Mouse (Mus musculus) cerebellum, postnatal 25 days (tissue): Measurements from ENCODE around the gene Mertk.
A peak's percentile ranks its signal among the peaks of the same experiment; 100 is the strongest.
"Not testable (repeated sequence)": the region's sequence is repeated elsewhere in the genome, so short reads cannot be mapped to it uniquely, and the experiment has no call there.

ENCODE experiments used
- DNase-seq, 2 experiments: peaks; one replicate each; pipeline ENCODE4 v3.0.0; 2021; ENCODE audit warnings: mixed read lengths in 2 of 2

Gene Mertk

DNA sequence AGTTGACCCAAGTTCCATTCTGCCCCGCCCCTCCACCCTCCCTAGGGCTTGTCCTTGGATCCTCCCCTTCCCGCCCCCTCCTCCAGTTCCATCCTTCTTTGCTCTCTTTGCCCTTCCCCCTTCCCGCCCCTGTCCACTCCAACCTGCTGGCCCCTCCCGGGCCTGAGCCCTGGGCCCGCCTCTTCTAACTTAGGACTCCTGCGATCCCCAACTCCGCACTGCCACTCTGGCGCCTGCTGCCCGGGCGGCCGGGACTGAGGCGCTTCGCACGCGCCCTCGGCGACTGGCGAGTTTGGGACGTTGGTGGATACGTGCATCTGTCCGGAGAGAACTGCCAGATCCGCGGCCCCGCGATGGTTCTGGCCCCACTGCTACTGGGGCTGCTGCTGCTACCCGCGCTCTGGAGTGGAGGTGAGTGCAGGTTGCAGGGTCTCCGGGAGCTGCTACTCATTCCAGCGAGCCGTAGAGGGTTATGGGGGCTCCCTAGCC lies at the start of gene Mertk:
Mertk (plus strand) TSS at position 264 of the 489 bp plus-strand sequence.
- DNase-seq = peak; percentile 45 to 59

GRCm38 (mm10) chr2:128680661-128681060 lies 18.1 kb upstream of the Mertk start:
- no peak for DNase-seq

DNA sequence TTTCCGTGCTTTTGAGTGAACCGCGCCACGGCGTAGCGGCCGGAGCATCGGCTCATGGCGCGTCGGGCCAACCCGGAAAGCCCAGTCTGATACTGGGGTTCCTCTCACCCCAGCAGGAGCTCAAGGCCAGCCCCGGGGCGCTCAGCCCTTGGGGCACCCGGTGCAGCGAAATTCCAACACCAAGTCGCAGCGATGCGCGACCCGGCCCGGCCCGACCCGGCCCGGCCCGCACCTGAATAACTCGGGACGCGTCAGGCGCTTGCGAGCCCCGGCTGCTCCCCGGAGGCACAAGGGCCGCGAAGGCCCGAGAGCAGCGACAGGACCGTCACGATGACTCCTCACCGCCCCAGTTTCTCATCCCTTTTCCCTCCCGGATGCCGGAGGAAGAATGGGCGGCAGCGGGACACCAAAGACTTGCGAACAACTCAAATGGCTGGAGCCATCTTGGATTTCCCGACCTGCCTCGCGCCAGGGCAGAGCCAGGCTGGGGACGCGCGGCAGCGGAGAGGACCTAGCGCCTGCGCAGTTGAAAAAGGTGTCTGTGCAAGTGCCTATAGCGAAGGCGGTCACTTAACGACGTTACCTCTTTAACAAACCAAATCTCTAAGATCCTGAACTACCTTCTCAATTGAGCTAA lies 11.7 kb upstream of the Mertk start, which contains the start of gene Anapc1:
Anapc1 (minus strand) TSS at position 471 of the 637 bp plus-strand sequence.
- peak; percentile 90 to 93 for DNase-seq

DNA sequence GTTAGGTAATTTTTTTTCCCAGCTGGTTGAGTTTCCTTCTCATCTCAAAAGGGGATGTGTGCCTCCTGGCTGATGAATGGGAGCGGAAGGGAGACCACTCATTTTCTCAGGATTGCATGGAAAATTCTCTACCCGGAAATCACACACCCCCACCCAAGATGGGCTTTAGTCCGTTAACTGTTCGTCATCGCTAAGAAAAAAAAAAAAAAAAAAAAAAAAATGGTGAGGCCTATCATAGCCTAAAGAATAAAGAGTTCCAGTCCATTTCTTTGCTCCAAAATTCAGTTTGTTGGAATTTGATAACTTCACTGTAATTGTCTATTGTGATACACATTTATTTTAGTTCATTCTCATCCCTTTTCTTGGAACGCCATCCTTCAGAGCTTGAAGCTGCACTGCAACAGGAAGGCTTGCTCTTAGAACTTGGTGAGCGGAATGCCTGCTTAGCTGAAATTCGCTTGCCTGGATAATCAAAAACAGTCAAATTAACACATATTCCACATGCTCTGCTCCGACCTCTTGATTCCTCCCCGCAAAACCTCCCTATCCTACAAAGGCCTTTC lies 11.1 kb upstream of the Mertk start:
- DNase-seq = no peak

- DNase-seq = no peak
Measured at GRCm38 (mm10) chr2:128692336-128692735, 6.4 kb upstream of the Mertk start.

DNA sequence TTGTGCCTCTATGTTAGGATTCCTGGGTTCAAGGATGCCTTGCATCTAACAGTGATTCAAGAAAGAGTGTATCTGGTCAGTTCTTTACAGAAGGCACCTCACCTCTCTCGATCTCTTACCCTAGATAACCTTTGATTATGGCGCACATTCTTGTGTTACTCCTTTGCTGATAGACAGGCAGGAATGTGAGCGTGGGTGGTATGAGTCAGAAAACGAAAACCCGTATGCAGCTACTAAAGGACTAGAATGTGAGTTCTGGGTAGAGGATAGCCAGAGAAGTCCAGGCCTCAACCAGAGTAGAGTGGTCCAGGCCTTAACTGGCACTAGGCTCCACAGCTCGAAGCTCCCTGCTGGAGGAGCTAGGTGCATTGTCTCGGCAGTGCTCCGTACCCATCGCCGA lies 6.0 kb upstream of the Mertk start:
- no peak for DNase-seq

- DNase-seq = no peak
Measured at GRCm38 (mm10) chr2:128693236-128693635, 5.5 kb upstream of the Mertk start.

GRCm38 (mm10) chr2:128693828-128694227 lies 4.9 kb upstream of the Mertk start:
- DNase-seq = not testable (repeated sequence)

- DNase-seq = no peak
Measured at GRCm38 (mm10) chr2:128694548-128694947, 4.2 kb upstream of the Mertk start.

- no peak for DNase-seq
Measured at GRCm38 (mm10) chr2:128696426-128696825, 2.3 kb upstream of the Mertk start.

GRCm38 (mm10) chr2:128697047-128697446 lies 1.7 kb upstream of the Mertk start:
- no peak for DNase-seq

GRCm38 (mm10) chr2:128697566-128697965 lies 1.2 kb upstream of the Mertk start:
- DNase-seq = no peak

DNA sequence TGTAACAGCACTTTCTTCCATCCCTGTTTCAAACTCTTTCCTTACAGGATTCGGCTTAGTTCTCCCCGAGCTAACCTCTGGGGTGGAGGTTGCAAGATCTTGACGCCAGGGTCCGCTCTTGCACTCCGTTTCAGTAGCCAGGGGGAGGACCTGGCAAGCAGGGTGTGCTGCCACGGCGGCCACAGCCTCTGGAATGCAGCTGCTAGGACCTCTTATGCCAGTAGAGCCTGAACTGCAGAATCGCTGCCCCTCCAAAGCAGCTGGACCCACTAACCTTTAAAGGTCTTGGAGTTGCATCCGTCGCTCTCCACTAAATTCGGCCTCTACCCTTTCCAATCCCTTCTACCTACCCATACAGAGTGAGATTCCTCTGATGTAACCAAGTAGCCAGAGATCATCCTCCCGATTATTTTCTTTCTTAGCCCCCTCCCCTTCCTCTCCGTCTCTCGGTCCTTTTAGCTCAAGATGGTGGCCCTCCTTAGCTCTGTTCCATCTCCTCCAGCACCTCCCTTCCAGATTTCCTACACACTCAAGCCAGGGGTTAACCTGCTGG lies 540 bp upstream of the Mertk start:
- peak; percentile 49 to 72 for DNase-seq

GRCm38 (mm10) chr2:128699201-128699885 lies 587 bp downstream of the Mertk start:
- no peak for DNase-seq

DNA sequence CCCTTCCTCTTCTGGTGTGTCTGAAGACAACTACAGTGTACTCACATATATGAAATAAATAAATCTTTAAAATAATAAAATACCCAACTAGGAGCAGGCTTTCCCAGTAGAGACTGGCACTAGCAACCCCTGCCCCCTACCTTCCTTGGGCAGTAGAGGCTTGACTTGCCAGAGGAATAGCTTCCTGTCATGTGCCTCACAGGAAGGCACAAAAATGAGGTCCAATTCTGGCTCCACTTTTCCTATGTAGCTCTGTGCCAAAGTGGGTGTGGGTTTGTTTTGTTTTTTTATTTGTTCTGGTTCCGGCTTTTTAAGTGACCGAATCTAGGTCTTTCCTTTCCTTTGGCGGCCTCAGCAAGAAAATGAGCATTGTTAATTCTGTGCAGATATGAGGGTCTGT lies 5.7 kb downstream of the Mertk start:
- DNase-seq = no peak

GRCm38 (mm10) chr2:128709264-128709663 lies 10.5 kb downstream of the Mertk start:
- DNase-seq = no peak

DNA sequence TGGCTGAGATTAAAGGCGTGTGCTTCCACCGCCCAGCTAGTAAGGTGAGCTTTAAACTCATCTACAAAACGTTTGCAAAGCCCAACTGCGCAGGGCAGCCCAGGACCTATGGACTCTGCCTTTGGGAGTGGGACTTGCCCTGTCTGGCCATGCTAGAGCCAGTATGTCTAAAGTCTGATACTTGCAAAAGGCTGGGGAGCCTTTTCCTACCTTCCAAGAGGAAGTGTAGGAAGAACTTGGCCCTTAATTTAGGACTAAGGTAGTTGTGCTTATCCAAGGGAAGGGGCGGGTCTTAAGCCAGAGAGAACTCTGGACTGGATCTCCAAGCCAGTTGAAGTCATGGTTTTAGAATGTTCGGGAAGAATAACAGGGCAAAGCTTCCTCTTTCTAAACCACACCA lies 11.9 kb downstream of the Mertk start:
- DNase-seq = no peak

DNA sequence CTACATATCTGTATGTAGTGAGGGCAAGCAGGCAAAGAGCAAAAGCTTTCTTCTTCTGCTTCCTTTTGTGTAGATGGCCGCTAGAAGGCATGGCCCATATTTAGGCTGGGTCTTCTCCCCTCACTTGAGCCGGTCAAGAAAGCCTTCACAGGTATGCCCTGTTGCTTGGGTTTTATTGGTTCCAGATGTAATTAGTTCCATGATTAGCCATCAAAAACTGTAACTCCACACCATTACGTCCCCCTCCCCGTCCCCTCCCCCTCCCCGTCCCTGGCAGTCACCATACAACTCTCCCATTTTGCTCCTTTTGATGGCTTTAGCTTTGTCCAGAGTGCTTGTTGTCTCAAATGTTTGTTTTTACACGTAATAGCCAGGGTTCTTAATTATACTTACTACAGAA lies 14.2 kb downstream of the Mertk start:
- DNase-seq = no peak

DNA sequence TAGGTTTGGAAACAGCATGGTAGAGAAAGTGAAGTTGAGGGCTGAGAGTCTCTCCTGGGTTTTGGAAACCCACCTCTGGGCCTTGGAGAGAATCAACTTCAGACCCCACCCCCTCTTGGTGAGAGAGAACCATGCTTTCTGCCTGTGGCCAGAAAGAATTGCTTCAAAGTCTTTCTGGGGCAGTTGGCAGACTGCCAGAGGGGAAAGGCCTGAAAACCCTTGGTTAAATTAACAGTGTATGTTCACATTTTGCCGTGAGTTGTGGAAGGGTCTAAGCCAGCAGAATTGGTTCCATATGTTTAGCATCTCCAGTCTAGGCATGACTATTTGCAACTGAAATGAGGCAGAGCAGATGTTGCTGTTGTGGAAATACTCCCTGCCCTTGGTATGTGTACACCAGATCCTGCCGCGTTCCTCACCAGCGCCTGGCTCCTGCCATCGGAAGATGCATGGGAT lies 14.8 kb downstream of the Mertk start:
- no peak for DNase-seq

GRCm38 (mm10) chr2:128714724-128715241 lies 16.0 kb downstream of the Mertk start:
- DNase-seq = no peak

GRCm38 (mm10) chr2:128715979-128716378 lies 17.2 kb downstream of the Mertk start:
- DNase-seq = no peak

GRCm38 (mm10) chr2:128719380-128719779 lies 20.6 kb downstream of the Mertk start:
- DNase-seq = no peak

DNA sequence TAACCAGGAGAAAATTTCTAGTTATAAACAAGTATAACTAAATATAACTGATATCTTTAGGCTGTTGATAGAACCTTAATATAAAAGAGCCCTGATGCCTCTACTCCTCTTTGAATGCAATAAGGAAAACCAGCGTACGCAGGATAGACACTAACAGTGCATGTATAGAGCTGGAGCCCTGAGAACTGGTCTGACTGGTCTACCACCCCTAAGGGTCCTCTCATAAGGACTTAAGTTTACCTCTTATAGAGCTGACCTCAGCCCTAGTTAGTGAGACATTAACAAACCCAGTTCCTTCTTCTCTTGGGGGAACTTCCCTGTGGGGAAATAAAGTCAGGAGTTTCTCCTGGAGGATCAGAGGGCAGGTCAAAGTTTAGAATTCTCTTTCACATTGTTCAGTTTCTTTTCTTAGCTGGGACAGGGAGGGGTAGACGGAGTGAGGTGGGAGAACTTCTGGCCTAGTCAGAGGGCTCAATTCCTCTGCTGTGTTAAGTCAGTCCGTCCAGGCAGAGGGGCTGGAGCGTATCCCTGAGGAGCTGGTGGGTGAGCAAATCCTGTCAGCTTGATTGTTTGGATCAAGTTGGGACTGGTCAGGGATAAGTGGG lies 23.5 kb downstream of the Mertk start:
- no peak for DNase-seq
